Mouse (Mus musculus): Measurements from ENCODE around the gene Pan3. TPM values are rescaled to one million over a fixed set of nuclear protein-coding genes. Genes with fewer than 3 reads are reported as not detected.

Gene Pan3
- 10 to 100 TPM; 20.7 to 22.9 TPM for total RNA-seq (2021)
- long read RNA-seq, experiment 1: 0 reads
- long read RNA-seq, experiment 2, full-length matches to known transcripts: 1 of 8 reads
- long read RNA-seq, experiment 2, partial matches to known transcripts: 0 of 8 reads
- long read RNA-seq, experiment 2, other reads (novel, unspliced or antisense): 7 of 8 reads

DNA sequence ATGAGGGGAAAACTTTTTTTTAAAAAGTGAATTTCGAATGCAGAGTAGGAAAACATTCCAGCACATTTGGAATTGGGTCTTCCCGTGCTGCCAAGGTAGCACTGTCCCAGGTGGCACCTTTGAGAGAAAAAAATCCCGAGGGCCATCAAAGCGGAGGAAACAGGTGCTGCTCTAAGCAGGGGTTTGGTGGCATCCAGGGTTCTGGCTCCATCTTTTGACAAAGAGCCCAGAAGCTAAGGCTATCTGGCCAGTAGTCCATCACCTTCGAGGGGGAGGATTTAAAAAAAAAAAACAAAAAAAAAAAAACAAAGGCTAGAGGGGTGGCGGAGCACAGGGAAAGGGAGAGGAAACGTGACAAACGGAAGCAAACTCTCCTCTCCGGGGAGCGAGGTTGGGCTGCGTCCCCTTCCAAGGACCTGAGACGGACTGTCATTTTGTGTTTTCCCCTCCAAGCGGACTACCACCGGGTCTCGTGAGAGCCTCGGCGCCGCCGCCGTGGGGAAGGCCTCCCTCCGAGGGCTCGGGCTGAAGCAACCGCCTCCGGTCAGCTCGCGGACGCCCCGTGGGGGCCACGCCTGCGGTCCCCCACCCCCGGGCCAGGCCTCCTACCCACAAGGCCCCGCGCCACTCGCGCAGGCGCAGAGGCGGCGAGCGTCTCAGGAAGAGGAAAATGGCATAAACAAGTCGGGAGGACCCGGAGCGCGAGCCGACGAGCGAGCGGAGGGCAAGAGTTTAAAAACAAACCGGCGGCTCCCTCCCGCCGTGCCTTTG is at the start of gene Pan3:
Gene Pan3 (plus strand): TSS at position 627 of the 771 bp plus-strand sequence.
- peak; percentile 95 to 96 for DNase-seq
- intact Hi-C loops (cut with DNase I): no loop called here

DNA sequence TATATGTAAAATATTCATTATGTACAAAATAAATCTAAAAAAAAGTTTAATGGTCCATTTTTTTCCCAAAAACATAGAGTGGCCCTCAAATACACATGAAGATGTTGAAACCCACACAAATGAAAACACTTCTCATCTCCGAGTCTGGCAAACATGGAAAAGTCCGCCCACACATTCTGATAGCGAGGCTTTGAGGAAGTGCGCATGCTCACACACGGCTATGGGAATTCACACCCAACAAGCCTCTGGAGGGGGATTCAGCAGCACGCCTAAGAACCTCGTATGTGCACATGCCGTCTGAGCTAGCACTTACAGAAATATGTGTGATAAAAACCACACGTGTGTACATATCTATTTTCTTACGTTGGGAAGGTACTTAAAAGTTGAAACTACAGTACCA is 48.6 kb upstream of the Pan3 start:
- intact Hi-C loops (cut with DNase I): no loop called here
- no peak for DNase-seq

DNA sequence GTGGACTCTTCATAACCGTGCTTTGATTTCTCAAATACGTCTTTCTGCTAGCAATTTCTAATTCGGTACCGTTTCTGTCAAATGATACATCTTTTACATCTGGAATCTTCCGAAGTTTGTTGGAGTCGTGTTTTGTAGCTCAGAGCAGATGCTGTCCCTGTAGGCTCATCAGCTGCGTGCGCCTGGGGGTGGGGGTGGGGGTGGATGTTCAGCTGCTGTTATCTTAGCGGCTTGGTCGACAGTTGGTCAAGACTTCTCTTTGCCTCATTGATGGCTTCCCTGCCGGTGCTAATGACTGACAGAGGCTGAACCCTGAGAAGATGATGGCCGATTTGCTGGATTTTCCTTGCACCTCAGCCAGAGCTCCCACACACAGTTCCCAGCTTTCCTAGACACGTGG is 43.1 kb upstream of the Pan3 start:
- intact Hi-C loops (cut with DNase I): no loop called here

DNA sequence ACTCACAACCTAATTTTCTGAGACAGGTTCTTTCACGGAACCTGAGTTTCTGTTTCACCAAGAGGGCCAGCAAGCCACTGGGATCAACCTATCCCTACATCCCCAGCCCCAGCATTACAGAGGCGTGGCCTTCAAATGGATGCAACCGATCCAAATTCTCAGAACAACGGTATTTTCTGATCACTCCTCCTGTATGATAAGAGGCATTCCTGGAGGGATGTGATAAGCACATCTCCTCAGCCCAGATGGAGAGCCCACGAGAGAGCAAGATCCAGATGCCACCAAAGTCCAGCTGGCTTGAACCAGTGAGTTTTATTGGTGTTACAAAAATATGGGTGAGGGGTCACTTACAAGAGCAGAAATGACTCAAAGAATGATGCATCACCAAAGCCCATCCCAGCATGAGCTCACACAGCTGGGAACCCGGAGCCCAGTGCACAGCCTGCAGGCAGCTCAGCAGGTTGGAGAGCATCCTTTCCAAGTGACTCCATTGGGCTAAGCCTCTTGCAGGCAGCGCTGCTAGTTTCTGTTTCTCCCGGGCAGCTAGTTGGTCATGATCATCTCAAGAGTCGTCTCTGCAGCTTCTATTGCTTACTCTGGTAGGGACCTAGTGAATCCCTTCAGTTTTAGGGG is 41.5 kb upstream of the Pan3 start:
- intact Hi-C loops (cut with DNase I): no loop called here

More for the DNA sequence above, 43.1 kb upstream of the Pan3 start:
- no peak for DNase-seq

DNA sequence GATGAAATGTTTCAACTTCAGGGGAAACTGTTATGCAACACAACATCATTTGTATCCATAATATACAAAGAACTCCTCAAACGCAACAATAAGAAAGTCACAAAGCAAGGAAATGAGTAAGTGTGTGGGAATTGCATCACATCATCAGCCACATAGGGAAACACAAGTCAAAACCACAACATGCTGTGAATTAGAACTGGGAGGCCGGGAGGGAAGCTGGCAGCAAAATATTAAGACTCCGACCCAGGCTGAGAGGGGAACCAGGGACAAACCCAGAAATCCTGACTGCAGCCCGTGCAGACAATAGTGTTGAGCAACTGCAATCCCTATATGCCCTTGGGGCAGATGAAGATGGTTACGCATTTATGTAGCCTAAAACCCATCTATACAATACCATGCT is 40.9 kb upstream of the Pan3 start:
- DNase-seq: no peak
- intact Hi-C loops (cut with DNase I): no loop called here

More for the DNA sequence above, 41.5 kb upstream of the Pan3 start:
- no peak for DNase-seq

DNA sequence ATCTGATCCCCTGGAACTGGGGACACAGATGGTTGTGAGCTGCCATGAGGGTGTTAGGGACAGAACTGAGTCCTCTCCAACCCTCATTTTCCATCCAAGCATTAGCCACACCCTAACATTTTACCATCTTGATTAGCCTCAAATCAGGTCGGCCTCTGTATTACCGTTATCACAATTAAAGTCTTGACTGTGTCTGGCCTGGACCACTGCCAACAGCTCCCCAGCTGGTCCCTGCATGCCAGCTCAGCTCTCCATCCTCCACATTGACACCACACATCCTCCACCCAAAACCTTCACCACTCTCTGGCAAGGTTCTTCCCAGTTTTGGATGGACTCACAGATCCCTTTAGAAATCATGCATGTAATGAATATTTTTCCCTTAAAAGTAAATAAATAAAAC is 39.2 kb upstream of the Pan3 start:
- no peak for DNase-seq
- intact Hi-C loops (cut with DNase I): no loop called here

DNA sequence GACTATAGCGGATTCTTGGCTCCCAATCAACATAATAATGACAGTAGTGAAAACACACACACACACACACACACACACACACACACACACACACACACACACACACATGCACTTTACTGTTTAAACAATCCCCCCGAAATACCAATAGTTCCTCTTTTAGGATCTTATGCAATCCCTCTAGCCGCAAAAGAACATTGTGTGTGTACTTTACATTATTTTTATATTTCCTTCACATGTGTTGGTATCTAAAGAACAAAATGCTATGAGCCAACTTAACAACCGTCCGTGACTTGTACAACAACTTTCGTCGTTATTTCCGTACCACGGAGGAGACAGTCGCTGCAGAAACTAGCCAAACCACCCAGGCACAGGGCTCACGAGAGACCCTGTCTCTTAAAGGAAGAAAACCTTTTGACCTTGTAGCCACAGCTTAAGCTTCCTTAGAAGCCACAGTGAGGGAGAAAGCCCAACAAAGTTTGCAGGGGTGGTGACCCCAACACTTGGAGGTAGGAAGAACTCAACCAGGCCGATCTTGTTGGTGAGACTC is 37.2 kb upstream of the Pan3 start:
- DNase-seq: no peak
- intact Hi-C loops (cut with DNase I): no loop called here

DNA sequence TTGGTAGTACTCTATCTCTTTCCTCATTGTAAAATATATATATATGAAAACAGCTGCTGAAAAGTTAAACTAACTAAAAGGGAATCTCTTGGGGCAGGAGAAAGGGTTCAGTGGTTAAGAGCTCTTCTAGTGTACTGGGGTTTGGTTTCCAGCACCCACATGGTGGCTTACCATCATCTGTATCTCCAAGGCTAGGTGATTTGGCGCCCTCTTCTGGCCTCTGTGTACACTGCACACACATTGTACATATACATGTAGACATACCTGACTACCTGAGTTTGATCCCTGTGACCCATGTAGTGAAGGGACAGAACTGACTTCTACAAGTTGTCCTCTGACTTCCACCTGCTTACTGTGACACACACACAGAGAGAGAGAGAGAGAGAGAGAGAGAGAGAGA is 34.9 kb upstream of the Pan3 start:
- intact Hi-C loops (cut with DNase I): no loop called here
- DNase-seq: no peak

DNA sequence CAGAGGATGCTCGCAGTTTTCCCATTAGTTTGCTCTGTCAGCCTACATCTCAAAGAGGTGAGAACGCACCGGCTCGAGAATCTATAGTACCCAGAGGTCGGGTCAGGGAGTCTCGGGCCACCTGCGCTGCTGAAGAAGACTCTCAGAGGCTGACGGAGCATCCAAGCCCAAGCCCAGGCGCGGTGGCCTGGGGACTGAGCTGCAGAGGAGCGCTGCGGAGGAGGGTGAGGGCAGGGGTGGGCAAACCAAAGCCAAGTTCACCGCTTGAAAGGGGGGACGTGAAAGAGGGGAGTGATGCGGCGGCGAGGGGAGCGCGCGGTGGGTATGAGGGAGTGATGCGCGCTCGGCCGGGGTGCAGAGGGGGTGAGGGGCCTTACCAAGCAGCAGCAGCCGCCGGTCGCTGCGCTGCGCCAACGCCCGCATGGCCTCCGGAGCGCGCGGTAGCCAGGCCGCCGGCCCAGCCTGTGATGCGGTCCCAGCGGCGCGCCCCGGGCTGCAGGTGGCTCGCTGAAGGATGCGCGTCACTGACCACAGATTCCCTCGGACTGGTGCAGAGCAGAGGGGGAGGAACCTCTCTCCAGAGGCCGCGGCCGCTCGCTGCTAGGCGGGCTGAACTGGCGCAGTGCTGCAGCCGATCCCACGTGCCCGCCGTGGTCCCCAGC is 30.0 kb upstream of the Pan3 start, which contains the start of gene Flt3:
Gene Flt3 (minus strand): TSS at position 647 of the 662 bp plus-strand sequence.
- no peak for DNase-seq
- intact Hi-C loops (cut with DNase I): no loop called here

DNA sequence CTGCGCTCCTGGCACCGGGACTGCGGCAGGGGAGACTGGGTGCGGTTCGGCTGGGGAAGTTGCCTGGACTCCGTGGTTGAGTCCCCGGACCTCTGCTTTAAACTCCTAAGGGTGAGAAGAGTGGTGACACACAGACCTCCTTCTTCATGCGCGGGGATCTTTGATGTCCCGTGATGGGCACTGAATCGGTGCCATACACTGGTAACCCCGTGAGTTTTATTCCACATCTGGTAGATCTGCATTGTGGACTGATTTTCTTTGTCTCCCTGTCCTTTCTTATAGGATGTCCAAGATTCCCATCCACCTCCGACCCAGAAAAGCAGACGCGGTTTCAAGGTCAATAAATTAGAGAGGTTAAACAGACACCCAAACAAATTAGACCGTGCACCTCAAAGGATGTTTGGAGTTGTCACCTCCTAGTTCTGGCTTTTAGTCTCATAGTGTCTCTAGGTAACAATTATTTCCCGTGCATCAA is 29.4 kb upstream of the Pan3 start:
- intact Hi-C loops (cut with DNase I): no loop called here
- no peak for DNase-seq

DNA sequence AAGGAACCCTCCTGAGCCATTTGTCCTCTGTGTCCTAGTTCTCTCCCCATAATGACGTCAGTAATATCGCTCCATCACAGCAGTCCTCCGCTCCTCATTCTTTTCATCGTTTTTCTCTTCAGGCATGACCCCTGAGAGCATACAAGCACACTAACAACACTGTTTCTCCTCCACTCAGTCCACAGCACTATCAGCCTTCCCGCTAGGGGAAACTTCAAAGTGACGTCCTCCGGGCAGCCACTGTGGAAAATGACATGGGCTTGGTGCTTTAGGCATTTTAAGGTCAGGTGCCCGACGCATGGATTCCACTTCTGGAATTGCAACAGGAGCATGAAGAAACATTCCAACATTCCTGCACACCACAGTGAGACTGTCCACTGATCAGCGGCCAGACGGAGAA is 28.9 kb upstream of the Pan3 start:
- no peak for DNase-seq
- intact Hi-C loops (cut with DNase I): no loop called here

DNA sequence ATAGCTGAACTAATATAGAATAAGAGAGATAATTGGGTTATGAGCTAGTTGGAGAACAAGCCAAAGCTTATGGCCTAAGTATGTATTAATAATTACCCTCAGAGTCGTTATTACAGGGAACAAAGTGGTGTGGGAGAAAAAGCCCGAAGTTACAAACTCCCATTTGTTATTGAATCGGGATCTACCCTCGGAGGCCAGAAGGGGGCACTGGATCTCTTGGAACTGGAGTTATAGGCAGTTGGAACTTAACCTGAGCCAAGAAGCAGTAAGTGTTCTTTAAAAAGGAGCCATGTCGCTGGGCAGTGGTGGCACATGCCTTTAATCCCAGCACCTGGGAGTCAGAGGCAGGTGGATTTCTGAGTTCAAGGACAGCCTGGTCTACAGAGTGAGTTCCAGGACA is 27.5 kb upstream of the Pan3 start:
- DNase-seq: peak in 1 of 2 experiments; percentile 17
- intact Hi-C loops (cut with DNase I): no loop called here

DNA sequence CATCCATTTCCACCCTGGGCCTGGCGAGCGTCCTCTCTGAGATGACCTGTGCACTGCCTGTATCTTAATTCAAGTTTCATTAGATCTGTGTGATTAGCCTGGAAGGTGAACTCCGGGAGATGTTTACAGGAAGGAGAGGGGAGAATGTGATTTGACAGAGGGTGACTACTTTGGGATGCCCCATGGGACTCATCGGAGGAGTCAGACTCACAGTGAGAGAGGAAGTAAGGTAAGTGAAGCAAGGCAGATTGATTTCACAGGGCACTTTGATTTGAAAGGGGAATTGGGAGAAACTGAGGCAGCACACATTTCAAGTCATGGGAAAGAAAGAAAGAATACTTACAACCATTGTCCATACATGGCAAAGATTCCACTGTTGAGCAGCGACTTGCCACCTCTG is 23.8 kb upstream of the Pan3 start:
- intact Hi-C loops (cut with DNase I): no loop called here
- no peak for DNase-seq

DNA sequence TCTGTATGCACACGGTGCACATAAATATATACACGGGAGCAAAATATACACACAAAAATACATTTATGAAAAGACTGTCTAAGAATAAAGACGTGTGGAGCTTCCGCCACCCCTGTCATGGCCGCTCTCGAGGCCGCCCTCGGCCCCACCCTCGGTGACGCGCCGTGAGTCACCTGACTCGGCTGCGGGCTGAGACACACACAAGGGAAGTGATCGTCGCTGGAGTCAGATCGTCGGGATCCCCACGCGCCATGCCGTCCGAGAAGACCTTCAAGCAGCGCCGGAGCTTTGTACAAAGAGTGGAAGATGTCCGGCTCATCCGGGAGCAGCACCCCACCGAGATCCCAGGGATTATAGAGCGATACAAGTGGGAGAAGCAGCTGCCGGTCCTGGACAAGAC is 21.2 kb upstream of the Pan3 start:
- intact Hi-C loops (cut with DNase I): no loop called here
- no peak for DNase-seq

DNA sequence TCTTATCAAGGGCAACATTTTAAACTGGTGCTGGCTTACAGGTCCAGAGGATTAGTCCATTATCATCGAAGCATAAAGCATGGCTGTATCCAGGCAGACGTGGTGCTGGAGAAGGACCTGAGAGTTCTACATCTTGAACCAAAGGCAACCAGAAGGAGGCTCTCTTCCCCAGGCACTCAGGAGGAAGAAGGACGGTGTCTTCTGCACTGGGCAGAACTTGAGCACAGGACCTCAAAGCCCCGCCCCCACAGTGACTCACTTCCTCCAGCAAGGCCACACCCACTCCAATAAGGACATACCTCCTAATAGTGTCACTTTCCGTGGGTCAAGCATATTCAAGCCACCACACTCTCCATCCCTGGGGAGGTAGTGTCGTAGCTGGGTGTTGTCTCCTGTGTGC is 19.4 kb upstream of the Pan3 start:
- intact Hi-C loops (cut with DNase I): no loop called here
- DNase-seq: no peak

DNA sequence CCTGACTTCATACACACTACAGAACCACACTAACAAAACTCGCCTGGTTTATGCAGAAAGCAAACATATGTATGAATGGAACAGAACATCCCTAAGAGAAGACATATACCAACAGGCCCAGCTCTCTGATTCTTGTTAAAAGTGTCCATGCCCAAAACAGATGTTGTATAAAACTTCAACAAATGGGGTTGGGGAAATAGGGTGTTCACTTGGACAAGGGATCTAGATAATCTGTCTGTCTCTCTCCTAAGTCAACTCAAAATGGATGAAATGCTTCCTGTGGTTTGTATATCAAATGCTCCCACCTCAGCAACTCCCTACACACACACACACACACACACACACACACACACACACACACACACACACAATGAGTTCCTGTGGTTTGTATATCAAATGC is 12.0 kb upstream of the Pan3 start:
- intact Hi-C loops (cut with DNase I): loop anchor here (5.0 kb wide), 2 partner anchors 134 to 429 kb away; no protein-coding TSS in a partner anchor
- no peak for DNase-seq

DNA sequence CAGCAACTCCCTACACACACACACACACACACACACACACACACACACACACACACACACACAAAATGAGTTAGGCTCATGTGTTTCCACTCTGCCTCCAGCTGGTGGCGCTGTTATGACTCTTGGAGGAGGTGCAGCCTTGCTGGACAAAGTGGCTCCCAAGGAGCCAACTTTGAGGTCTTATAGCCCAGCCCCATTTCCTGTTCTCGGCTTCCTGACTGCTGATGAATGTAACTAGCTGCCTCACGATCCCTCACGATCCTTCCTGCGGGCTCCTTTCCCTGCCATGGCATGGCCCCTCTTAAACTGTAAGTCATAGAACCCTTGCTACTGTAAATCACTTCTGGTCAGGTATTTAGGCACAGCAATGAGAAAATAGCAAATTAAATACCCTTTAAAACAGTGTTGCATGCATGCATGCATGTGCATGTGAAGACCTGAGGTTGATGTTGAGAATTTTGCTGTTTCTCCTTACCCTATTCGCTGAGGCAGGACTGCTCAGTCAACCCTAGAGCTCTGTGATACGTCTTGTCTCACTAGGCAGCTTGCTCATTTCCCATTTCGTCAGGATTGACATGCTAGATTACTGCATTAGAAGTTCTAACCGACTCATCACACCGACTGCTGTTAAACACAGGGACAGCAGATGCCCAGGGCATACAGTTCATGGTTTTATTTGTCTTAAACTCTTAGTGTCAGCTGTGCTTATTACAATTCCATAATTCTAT is 11.4 kb upstream of the Pan3 start:
- intact Hi-C loops (cut with DNase I): loop anchor here (5.0 kb wide), 2 partner anchors 134 to 429 kb away; no protein-coding TSS in a partner anchor
- DNase-seq: peak; percentile 29 to 34

DNA sequence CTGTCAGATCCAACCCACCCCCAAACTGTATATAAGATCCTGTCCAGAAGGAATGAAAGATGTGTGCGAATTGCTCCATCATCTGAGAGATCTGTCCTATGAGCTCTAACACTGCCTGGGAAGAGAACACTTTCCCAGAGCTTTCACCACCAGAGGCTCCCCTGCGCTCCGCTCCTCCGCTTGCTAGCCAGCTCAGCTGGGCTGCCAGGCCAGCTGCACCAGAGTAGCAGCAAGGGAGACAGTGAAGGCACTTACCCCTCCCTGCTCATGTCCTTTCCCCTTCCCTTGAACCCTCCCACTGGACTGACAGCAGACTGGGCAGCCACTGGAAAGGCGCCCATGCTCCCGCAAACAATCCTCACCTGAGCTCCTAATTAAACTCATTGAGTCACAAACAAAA is 6.3 kb upstream of the Pan3 start:
- intact Hi-C loops (cut with DNase I): no loop called here
- DNase-seq: no peak

DNA sequence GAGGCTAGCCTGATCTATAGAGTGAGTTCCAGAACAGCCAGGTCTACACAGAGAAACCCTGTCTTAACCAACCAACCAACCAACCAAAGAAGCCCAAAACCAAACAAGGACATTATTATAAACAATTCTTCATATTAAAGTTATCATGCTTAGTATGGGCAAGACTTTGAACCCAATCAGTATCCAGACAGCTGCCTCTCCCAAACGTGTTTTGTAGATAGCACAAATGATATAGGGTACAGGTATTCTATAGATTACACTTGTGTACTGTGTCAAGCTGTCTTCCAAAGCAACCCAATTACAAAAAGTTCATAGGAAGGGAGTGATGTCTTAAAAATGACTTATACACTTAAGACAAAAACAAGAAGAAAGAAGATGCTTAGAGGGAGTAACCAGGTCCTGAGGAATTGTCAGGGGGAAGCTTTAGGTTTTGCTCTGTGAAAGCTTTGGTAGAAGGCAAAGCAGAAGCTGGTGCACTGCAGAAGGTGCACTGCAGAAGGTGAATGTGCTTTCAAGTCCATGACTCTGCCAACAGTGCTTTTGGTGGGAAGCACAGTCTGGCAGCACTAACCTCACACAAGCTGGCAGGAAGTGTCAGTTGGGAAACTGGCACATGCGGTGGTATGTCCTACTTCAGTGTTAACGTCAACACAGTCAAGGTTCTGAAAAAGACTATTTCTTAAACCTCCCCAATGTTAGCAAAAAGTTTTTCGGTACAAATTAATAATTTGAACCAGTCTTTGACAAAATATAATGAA is 3.7 kb upstream of the Pan3 start:
- no peak for DNase-seq
- intact Hi-C loops (cut with DNase I): no loop called here
